Mouse (Mus musculus) thymus, adult 2 months (tissue): ENCODE measurements around the gene Sema6d. TPM values are rescaled to one million over a fixed set of nuclear protein-coding genes. Genes with fewer than 3 reads are reported as not detected.

Source experiments
- DNase-seq: peaks from one replicate; pipeline ENCODE4 v3.0.0; 2021
- H3K27ac ChIP-seq: fragments of 200-500 bp; 2 replicates; pipeline ENCODE4 v1.5.1; 2012; ENCODE audit warnings: low read length, control low read depth; ENCODE audit not compliant: control insufficient read depth, insufficient read depth
- H3K27me3 ChIP-seq: fragments of 200-500 bp; 2 replicates; pipeline ENCODE4 v1.6.1; 2012; ENCODE audit warnings: mild to moderate bottlenecking, low read length, moderate library complexity, mixed read lengths; ENCODE audit not compliant: control insufficient read depth, insufficient read depth
- H3K36me3 ChIP-seq: fragments of 200-500 bp; 2 replicates; pipeline ENCODE4 v1.6.1; 2012; ENCODE audit warnings: mild to moderate bottlenecking, low read length, moderate library complexity; ENCODE audit not compliant: control insufficient read depth, insufficient read depth
- H3K4me1 ChIP-seq: fragments of 200-500 bp; replicated peaks from 2 replicates; pipeline ENCODE4 v1.6.1; 2012; ENCODE audit warnings: low read length; ENCODE audit not compliant: control insufficient read depth, insufficient read depth
- H3K4me3 ChIP-seq: fragments of 200-500 bp; 2 replicates; pipeline ENCODE4 v1.5.1; 2012; ENCODE audit warnings: mild to moderate bottlenecking, low read length, control low read depth, moderate library complexity; ENCODE audit not compliant: control insufficient read depth, insufficient read depth
- CTCF ChIP-seq: fragments of 200-500 bp; IDR thresholded peaks from 2 replicates; pipeline ENCODE4 v1.5.1; 2012; ENCODE audit warnings: mild to moderate bottlenecking, control low read depth, low read length, moderate library complexity, borderline replicate concordance; ENCODE audit not compliant: control insufficient read depth, poor library complexity, insufficient read depth; ENCODE audit errors: extremely low read depth
- POLR2A ChIP-seq: fragments of 200-500 bp; IDR thresholded peaks from 2 replicates; pipeline ENCODE4 v1.6.1; 2012; ENCODE audit warnings: mild to moderate bottlenecking, low read length, control low read depth, moderate library complexity; ENCODE audit not compliant: control insufficient read depth, poor library complexity, insufficient read depth; ENCODE audit errors: extremely low read depth
- WGBS: fragments of 180-500 bp; shearing (Covaris S2); methylation state at CpG from one replicate; pipeline ENCODE4 v1.1.7; 2018; 5-methylcytosine and 5-hydroxymethylcytosine counted together
- polyA plus RNA-seq: library from polyadenylated mRNA; depleted of rRNA; stranded (reverse); fragments of >200 nt; gene quantifications from 2 replicates; pipeline ENCODE4 v1.2.3, GENCODE M21; 2012

Gene Sema6d
- polyA plus RNA-seq, 1 experiment, result 4.6 TPM

- no peaks in the 10 kb centered on the region for H3K27me3 ChIP-seq
- H3K4me1 ChIP-seq, result no peaks in the 10 kb centered on the region
- DNase-seq, result no peak
- H3K4me3 ChIP-seq, result no peak overlapping the region
- no peak overlapping the region for H3K27ac ChIP-seq
- 92% methylated on average over 7 of the region's 7 CpGs for WGBS
- no peaks in the 10 kb centered on the region for H3K36me3 ChIP-seq
- no peak for TF ChIP-seq POLR2A
- no peak for TF ChIP-seq CTCF
Measured at GRCm38 (mm10) chr2:124653161-124653560, 563.4 kb downstream of the Sema6d start.

DNA sequence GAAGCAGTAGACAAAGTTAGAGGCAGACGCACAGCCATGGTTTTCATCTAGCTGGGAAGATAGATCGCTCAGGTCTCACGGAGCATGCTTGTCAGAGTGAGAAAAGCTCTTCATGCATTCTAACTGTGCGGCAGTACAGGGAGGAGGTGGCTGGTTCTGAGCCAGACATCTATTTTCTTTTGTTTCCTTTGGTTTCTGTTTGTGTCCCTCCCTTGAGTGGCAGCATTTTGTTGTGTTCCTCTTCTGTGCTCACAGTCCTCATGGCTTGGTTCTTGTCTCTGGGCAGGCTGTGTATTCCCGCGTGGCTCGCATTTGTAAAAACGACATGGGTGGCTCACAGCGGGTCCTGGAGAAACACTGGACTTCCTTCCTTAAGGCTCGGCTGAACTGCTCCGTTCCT is 567.6 kb downstream of the Sema6d start:
- no peak for DNase-seq
- no peak for TF ChIP-seq POLR2A
- no peak for TF ChIP-seq CTCF
- 89% methylated on average over 11 of the region's 11 CpGs for WGBS
- Histone ChIP-seq H3K4me3 (no peak overlapping the region), H3K4me1 (no peaks in the 10 kb centered on the region), H3K27ac (no peak overlapping the region), H3K36me3 (no peaks in the 10 kb centered on the region), H3K27me3 (no peaks in the 10 kb centered on the region)

GRCm38 (mm10) chr2:124658374-124658773 is 568.6 kb downstream of the Sema6d start:
- H3K27me3 ChIP-seq, result no peaks in the 10 kb centered on the region
- no peak overlapping the region for H3K27ac ChIP-seq
- 93% methylated on average over 14 of the region's 14 CpGs for WGBS
- H3K4me3 ChIP-seq, result no peak overlapping the region
- H3K4me1 ChIP-seq, result no peaks in the 10 kb centered on the region
- no peaks in the 10 kb centered on the region for H3K36me3 ChIP-seq
- TF ChIP-seq CTCF, result no peak
- no peak for TF ChIP-seq POLR2A
- DNase-seq, result no peak

DNA sequence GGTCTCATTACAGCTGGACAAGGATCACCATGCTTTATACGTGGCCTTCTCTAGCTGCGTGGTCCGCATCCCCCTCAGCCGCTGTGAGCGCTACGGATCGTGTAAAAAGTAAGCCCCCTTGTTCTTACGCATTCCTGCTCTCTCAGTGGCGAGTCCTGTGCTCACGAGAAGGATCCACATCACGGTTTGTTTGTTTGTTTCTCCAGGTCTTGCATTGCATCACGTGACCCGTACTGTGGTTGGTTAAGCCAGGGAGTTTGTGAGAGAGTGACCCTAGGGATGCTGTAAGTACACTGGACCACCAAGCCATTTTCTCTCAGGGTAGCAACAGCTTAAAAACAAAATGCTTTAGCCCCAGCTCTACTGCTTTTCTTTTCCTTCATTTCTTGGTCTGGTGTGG is 569.8 kb downstream of the Sema6d start:
- Histone ChIP-seq H3K4me3 (no peak overlapping the region), H3K36me3 (no peaks in the 10 kb centered on the region), H3K27ac (no peak overlapping the region), H3K4me1 (no peaks in the 10 kb centered on the region), H3K27me3 (no peaks in the 10 kb centered on the region)
- DNase-seq, result no peak
- no peak for TF ChIP-seq POLR2A
- TF ChIP-seq CTCF, result no peak
- 98% methylated on average over 13 of the region's 13 CpGs for WGBS

DNA sequence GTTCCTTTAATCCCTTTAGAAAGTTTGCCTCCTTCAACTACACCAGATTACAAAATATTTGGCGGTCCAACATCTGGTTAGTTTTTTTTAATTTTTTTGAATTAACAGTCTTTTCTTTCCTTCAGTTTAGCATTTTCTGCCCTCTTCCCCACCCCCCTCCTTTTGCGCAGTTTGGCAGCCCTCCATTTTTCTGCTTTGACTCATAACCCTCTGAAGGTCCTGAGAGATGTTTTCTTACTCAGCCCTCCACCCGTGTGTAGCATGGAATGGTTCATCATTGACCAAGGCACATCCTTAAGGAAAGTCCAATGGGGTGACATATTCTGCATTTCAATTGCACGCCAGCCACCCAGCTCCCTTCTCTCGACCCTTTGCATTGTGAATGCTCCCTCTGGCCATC is 570.9 kb downstream of the Sema6d start:
- WGBS, result 91% methylated on average over 5 of the region's 5 CpGs
- no peaks in the 10 kb centered on the region for H3K36me3 ChIP-seq
- DNase-seq, result no peak
- no peaks in the 10 kb centered on the region for H3K27me3 ChIP-seq
- H3K27ac ChIP-seq, result no peak overlapping the region
- no peaks in the 10 kb centered on the region for H3K4me1 ChIP-seq
- no peak overlapping the region for H3K4me3 ChIP-seq
- TF ChIP-seq POLR2A (no peak), CTCF (no peak)

DNA sequence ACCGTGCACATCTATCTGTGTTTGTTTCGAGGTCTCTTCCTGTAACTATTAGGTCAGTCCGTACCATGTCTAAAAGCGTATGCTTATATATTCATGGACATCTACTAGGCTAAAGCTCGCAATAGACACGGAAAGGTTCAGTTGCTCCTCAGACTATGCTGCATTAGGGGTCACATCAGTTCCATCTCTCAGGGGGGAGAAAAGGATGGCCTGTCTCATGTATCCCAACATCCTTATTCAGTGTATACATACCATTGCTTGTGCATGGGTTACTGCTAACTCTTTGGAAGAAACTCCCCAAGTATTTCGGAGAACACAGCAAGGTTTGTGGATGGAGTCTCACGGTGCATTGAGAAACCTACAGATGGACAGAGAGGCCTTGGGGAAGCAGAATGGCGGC is 571.5 kb downstream of the Sema6d start:
- H3K36me3 ChIP-seq, result no peaks in the 10 kb centered on the region
- 97% methylated on average over 9 of the region's 9 CpGs for WGBS
- H3K4me1 ChIP-seq, result no peaks in the 10 kb centered on the region
- DNase-seq, result no peak
- TF ChIP-seq CTCF (no peak), POLR2A (no peak)
- no peak overlapping the region for H3K4me3 ChIP-seq
- H3K27me3 ChIP-seq, result no peaks in the 10 kb centered on the region
- H3K27ac ChIP-seq, result no peak overlapping the region

GRCm38 (mm10) chr2:124662257-124662656 is 572.5 kb downstream of the Sema6d start:
- Histone ChIP-seq H3K27ac (no peak overlapping the region), H3K27me3 (no peaks in the 10 kb centered on the region), H3K36me3 (no peaks in the 10 kb centered on the region), H3K4me1 (no peaks in the 10 kb centered on the region), H3K4me3 (no peak overlapping the region)
- no peak for TF ChIP-seq POLR2A
- no peak for TF ChIP-seq CTCF
- DNase-seq, result no peak
- 53% methylated on average over 5 of the region's 5 CpGs for WGBS
